Mouse (Mus musculus) CH12.LX (cell line): ENCODE data around the gene Boc. TPM values are rescaled to one million over a fixed set of nuclear protein-coding genes. Genes with fewer than 3 reads are reported as not detected.

Experiments used
- DNase-seq: peaks from one replicate; pipeline ENCODE4 v3.0.0-alpha.2; 2013; ENCODE audit errors: extremely low read depth
- H3K27ac ChIP-seq: 2 replicates; pipeline ENCODE4 v1.5.1; 2012; ENCODE audit warnings: low read depth, mild to moderate bottlenecking, control low read depth, moderate library complexity; ENCODE audit not compliant: insufficient read depth
- H3K27me3 ChIP-seq: replicated peaks from 2 replicates; pipeline ENCODE3; 2012; ENCODE audit warnings: inconsistent platforms
- H3K36me3 ChIP-seq, 2 experiments: replicated peaks in 1 of 2; 2 replicates each; pipeline versions ENCODE3 to v1.6.1; 2012; ENCODE audit warnings: inconsistent platforms in 1 of 2, low read length in 1 of 2, mild to moderate bottlenecking in 1 of 2, mixed read lengths in 1 of 2, moderate library complexity in 1 of 2; ENCODE audit not compliant: control insufficient read depth in 1 of 2, insufficient read depth in 1 of 2
- H3K4me1 ChIP-seq, 2 experiments: 2 replicates each; pipeline ENCODE4 v1.6.1; 2012; ENCODE audit warnings: inconsistent platforms in 1 of 2, moderate library complexity in 1 of 2; ENCODE audit not compliant: insufficient read depth in 2 of 2, control insufficient read depth in 1 of 2
- H3K4me2 ChIP-seq: 2 replicates; pipeline ENCODE4 v1.6.1; 2012; ENCODE audit warnings: low read depth, mild to moderate bottlenecking, control low read depth; ENCODE audit not compliant: poor library complexity, insufficient read depth, severe bottlenecking
- H3K4me3 ChIP-seq, 3 experiments: fragments of 150-350 bp in 1 of 3; sonication (generic) in 1 of 3; replicated peaks in 1 of 3; 2 replicates each; pipeline versions ENCODE3 to v1.5.1; 2011 to 2012; ENCODE audit warnings: low read depth in 2 of 3, low read length in 2 of 3, mild to moderate bottlenecking in 2 of 3, moderate library complexity in 2 of 3, control low read depth in 1 of 3, improper control_type of control experiment in 1 of 3, inconsistent platforms in 1 of 3, mixed read lengths in 1 of 3; ENCODE audit not compliant: poor library complexity in 1 of 3
- H3K79me2 ChIP-seq: replicated peaks from 2 replicates; pipeline ENCODE4 v1.6.1; 2012; ENCODE audit warnings: mild to moderate bottlenecking, moderate library complexity; ENCODE audit not compliant: control insufficient read depth, poor library complexity, insufficient read depth, severe bottlenecking; ENCODE audit errors: extremely low read depth
- H3K9ac ChIP-seq: 2 replicates; pipeline ENCODE4 v1.6.1; 2012; ENCODE audit warnings: low read depth, mild to moderate bottlenecking, control low read depth, moderate library complexity; ENCODE audit not compliant: insufficient read depth
- H3K9me3 ChIP-seq: replicated peaks from 2 replicates; pipeline ENCODE3; 2012; ENCODE audit warnings: low read length, inconsistent platforms, mixed read lengths
- BHLHE40 ChIP-seq: IDR thresholded peaks from 2 replicates; pipeline ENCODE4 v1.6.1; 2011; ENCODE audit warnings: mild to moderate bottlenecking, low read depth, low read length, improper control_type of control experiment
- CHD1 ChIP-seq: IDR thresholded peaks from 2 replicates; pipeline ENCODE4 v1.6.1; 2012; ENCODE audit warnings: low read depth, low read length, improper control_type of control experiment, inconsistent platforms
- CTCF ChIP-seq, 2 experiments: IDR thresholded peaks in 1 of 2; conservative IDR thresholded peaks in 1 of 2; 2 replicates each; pipeline ENCODE4 v1.5.1; 2011 to 2012; ENCODE audit warnings: low read depth in 2 of 2, low read length in 2 of 2, improper control_type of control experiment in 1 of 2, inconsistent platforms in 1 of 2, mild to moderate bottlenecking in 1 of 2, moderate library complexity in 1 of 2
- ELF1 ChIP-seq: IDR thresholded peaks from 2 replicates; pipeline ENCODE4 v1.6.1; 2014; ENCODE audit warnings: low read depth, mild to moderate bottlenecking, inconsistent platforms, low read length, improper control_type of control experiment
- EP300 ChIP-seq: IDR thresholded peaks from 2 replicates; pipeline ENCODE4 v1.6.1; 2011; ENCODE audit warnings: low read length, improper control_type of control experiment
- ETS1 ChIP-seq: conservative IDR thresholded peaks from 2 replicates; pipeline ENCODE4 v1.6.1; 2012; ENCODE audit warnings: low read depth, mild to moderate bottlenecking, inconsistent platforms, low read length, improper control_type of control experiment, moderate library complexity
- HCFC1 ChIP-seq: IDR thresholded peaks from 2 replicates; pipeline ENCODE4 v1.6.1; 2012; ENCODE audit warnings: low read depth, mild to moderate bottlenecking, inconsistent platforms, low read length, improper control_type of control experiment
- KAT2A ChIP-seq: IDR thresholded peaks from 2 replicates; pipeline ENCODE4 v1.6.1; 2012; ENCODE audit warnings: low read length, improper control_type of control experiment, inconsistent platforms; ENCODE audit not compliant: insufficient replicate concordance
- MAX ChIP-seq: IDR thresholded peaks from 2 replicates; pipeline ENCODE4 v1.6.1; 2011; ENCODE audit warnings: low read length, improper control_type of control experiment
- MAZ ChIP-seq: IDR thresholded peaks from 2 replicates; pipeline ENCODE4 v1.6.1; 2012; ENCODE audit warnings: low read depth, mild to moderate bottlenecking, inconsistent platforms, low read length, improper control_type of control experiment, moderate library complexity
- MXI1 ChIP-seq: IDR thresholded peaks from 2 replicates; pipeline ENCODE4 v1.6.1; 2011; ENCODE audit warnings: mild to moderate bottlenecking, low read depth, low read length, improper control_type of control experiment
- MYC ChIP-seq: IDR thresholded peaks from 2 replicates; pipeline ENCODE4 v1.6.1; 2011; ENCODE audit warnings: low read depth, mild to moderate bottlenecking, improper control_type of control experiment, low read length
- NELFE ChIP-seq: IDR thresholded peaks from 2 replicates; pipeline ENCODE4 v1.6.1; 2011; ENCODE audit warnings: low read depth, low read length, improper control_type of control experiment
- NRF1 ChIP-seq: IDR thresholded peaks from 2 replicates; pipeline ENCODE4 v1.6.1; 2014; ENCODE audit warnings: low read depth, mild to moderate bottlenecking, inconsistent platforms, low read length, improper control_type of control experiment, moderate library complexity
- POLR2AphosphoS2 ChIP-seq: IDR thresholded peaks from 2 replicates; pipeline ENCODE4 v1.6.1; 2011; ENCODE audit warnings: low read depth, low read length, improper control_type of control experiment
- RCOR1 ChIP-seq: conservative IDR thresholded peaks from 2 replicates; pipeline ENCODE4 v1.6.1; 2012; ENCODE audit warnings: low read depth, mild to moderate bottlenecking, inconsistent platforms, low read length, improper control_type of control experiment
- SMC3 ChIP-seq: IDR thresholded peaks from 2 replicates; pipeline ENCODE4 v1.6.1; 2011; ENCODE audit warnings: low read depth, low read length, improper control_type of control experiment
- TCF12 ChIP-seq: IDR thresholded peaks from 2 replicates; pipeline ENCODE4 v1.6.1; 2014; ENCODE audit warnings: low read depth, mild to moderate bottlenecking, inconsistent platforms, low read length, improper control_type of control experiment
- UBTF ChIP-seq: IDR thresholded peaks from 2 replicates; pipeline ENCODE4 v1.6.1; 2012; ENCODE audit warnings: low read depth, mild to moderate bottlenecking, inconsistent platforms, low read length, improper control_type of control experiment, moderate library complexity
- USF2 ChIP-seq: conservative IDR thresholded peaks from 2 replicates; pipeline ENCODE4 v1.6.1; 2011; ENCODE audit warnings: low read depth, low read length, improper control_type of control experiment
- ZC3H11A ChIP-seq: IDR thresholded peaks from 2 replicates; pipeline ENCODE4 v1.6.1; 2012; ENCODE audit warnings: low read depth, mild to moderate bottlenecking, inconsistent platforms, low read length, improper control_type of control experiment
- ZMIZ1 ChIP-seq: IDR thresholded peaks from 2 replicates; pipeline ENCODE4 v1.6.1; 2012; ENCODE audit warnings: low read depth, mild to moderate bottlenecking, inconsistent platforms, low read length, improper control_type of control experiment
- dilution Hi-C: fragments of 300-500 bp; cut with MboI; formaldehyde crosslinking; loops from 2 replicates; pipeline ENCODE4 v1.14.3; 2020; ENCODE audit warnings: low sequenced_read_pairs; ENCODE audit not compliant: extremely low pct_unique_long_range_greater_than_20kb, extremely low pct_ligation_motif_present
- in situ Hi-C: fragments of 300-500 bp; cut with MboI; formaldehyde crosslinking; loops from 3 replicates; pipeline ENCODE4 v1.14.3; 2019; ENCODE audit warnings: low sequenced_read_pairs, low pct_ligation_motif_present, low pct_unique_long_range_greater_than_20kb, mixed read lengths
- polyA plus RNA-seq: library from polyadenylated mRNA; unstranded; fragments of >175 nt; gene quantifications from 2 replicates; pipeline ENCODE4 v1.2.1, GENCODE M21; 2012; ENCODE audit warnings: low read depth; ENCODE audit not compliant: insufficient read length
- total RNA-seq, 2 experiments: library from RNA; depleted of rRNA; stranded (reverse); fragments of 300-350 nt in 1 of 2; fragments of >200 nt in 1 of 2; gene quantifications; 2 replicates each; pipeline ENCODE4 v1.2.3; 2012 to 2014

Boc gene
- total and polyA plus RNA-seq, 3 experiments, result 0.25 to 1.5 (median 0.67) TPM

- Histone ChIP-seq H3K27ac (no peak overlapping the region), H3K4me2 (no peak overlapping the region), H3K9me3 (no peaks in the 10 kb centered on the region), H3K4me3 (no peak overlapping the region), H3K4me1 (no peaks in the 10 kb centered on the region), H3K27me3 (no peaks in the 10 kb centered on the region), H3K79me2 (no peaks in the 10 kb centered on the region), H3K36me3 (no peaks in the 10 kb centered on the region), H3K9ac (no peak overlapping the region)
- no peak for DNase-seq
- dilution Hi-C loops (no loop called here), in situ Hi-C loops (loop anchor here (25.0 kb wide), 1 partner anchor 611 kb away; the partner anchor contains the start of gene Ccdc80)
- TF ChIP-seq MAX (no peak), ETS1 (no peak), USF2 (no peak), EP300 (no peak), HCFC1 (no peak), MAZ (no peak), BHLHE40 (no peak), NELFE (no peak), CTCF (conservative IDR thresholded peaks at IDR 0.05 in 1 of 2, IDR thresholded peaks at IDR 0.05 in 1 of 2; ENCODE audit: low read depth in 2 of 2, low read length in 2 of 2) (no peak), ELF1 (no peak), KAT2A (no peak), ZC3H11A (no peak), TCF12 (no peak), RCOR1 (no peak), NRF1 (no peak), CHD1 (no peak), POLR2AphosphoS2 (no peak)
Measured at GRCm38 (mm10) chr16:44475682-44476375, 82.9 kb downstream of the Boc start.

- no peak overlapping the region for H3K4me3 ChIP-seq
- H3K9me3 ChIP-seq, result no peaks in the 10 kb centered on the region
- no peaks in the 10 kb centered on the region for H3K79me2 ChIP-seq
- no peak overlapping the region for H3K9ac ChIP-seq
- H3K27ac ChIP-seq, result no peak overlapping the region
- in situ Hi-C loops (loop anchor here (25.0 kb wide), 1 partner anchor 612 kb away; the partner anchor contains the start of gene Ccdc80), dilution Hi-C loops (no loop called here)
- H3K27me3 ChIP-seq, result no peaks in the 10 kb centered on the region
- H3K4me2 ChIP-seq, result no peak overlapping the region
- DNase-seq, result no peak
- TF ChIP-seq ZC3H11A (no peak), MAX (no peak), MXI1 (no peak), SMC3 (no peak), HCFC1 (no peak), CTCF (conservative IDR thresholded peaks at IDR 0.05 in 1 of 2, IDR thresholded peaks at IDR 0.05 in 1 of 2; ENCODE audit: low read depth in 2 of 2, low read length in 2 of 2) (no peak), ZMIZ1 (no peak), MYC (no peak), UBTF (no peak)
- TF ChIP-seq, all 38 proteins: peak for 0
- H3K36me3 ChIP-seq, result no peaks in the 10 kb centered on the region
- no peaks in the 10 kb centered on the region for H3K4me1 ChIP-seq
Measured at GRCm38 (mm10) chr16:44475281-44475680, 83.4 kb downstream of the Boc start.
